Mouse (Mus musculus) liver, adult (tissue): ENCODE measurements around the gene Ldlrap1.

ENCODE experiments used
- GATA4 ChIP-seq: IDR thresholded peaks from 2 replicates; pipeline ENCODE4 v1.6.1; 2014; ENCODE audit warnings: mild to moderate bottlenecking, low read length; ENCODE audit not compliant: insufficient replicate concordance

Gene Ldlrap1

DNA sequence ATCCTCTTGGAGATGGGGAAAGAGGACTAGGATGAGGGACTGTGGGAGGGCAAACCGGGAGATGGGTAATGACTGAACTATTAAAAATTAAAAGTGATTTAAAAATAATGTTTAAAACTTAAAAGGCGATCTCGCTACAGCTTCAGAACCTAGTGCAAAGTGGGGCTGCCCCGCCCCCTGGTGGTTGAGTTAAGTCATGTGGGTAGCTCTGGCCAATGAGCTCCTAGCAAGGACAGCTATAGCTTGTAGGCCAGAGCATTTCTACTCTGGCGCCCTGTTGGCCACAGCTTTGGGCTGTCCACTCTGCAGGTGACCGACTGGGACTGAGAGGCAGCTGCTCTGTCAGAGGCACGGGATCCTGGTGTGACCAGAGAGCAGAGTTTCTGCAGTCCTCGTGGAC, 53.9 kb downstream of the Ldlrap1 start:
- TF ChIP-seq GATA4 = no peak

DNA sequence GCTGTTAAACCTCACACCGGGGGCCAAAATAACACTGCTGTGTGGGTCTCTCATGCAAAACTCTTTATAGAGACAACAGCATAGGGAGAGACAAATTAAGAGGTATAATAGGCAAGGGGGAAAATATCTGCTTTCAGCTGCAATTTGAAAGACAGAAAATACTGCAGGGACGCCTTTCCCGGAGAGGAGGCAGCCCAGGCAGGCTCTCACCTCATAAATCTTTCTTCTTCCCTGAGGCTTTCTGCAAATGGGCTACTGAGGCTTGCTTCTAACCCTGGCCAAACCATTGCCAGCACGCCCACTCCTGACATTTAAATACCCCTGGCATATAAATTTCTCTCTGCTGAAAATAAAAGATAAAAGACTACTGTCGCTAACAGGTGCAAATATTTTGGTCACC, 62.5 kb downstream of the Ldlrap1 start:
- TF ChIP-seq GATA4 = no peak

DNA sequence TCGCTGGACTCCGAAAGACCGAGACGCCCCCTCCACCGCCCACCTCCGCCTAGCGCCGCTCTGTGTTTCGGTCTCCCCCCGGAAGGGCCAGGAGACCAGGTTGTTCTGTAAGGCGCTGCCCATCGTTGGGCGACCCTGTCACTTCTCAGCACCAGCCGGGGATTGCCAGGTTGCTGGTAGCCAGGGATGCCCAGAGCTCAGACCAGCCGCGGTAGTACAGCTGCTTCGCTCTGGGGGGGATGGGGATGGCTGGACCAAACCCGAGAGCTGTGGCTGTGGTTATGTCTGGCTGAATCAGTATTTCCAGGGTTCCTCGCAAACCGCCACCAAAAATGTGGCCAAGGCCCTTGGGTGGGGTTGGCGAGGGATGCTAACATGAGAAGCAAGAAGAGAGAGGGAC, 63.2 kb downstream of the Ldlrap1 start:
- TF ChIP-seq GATA4 = no peak

DNA sequence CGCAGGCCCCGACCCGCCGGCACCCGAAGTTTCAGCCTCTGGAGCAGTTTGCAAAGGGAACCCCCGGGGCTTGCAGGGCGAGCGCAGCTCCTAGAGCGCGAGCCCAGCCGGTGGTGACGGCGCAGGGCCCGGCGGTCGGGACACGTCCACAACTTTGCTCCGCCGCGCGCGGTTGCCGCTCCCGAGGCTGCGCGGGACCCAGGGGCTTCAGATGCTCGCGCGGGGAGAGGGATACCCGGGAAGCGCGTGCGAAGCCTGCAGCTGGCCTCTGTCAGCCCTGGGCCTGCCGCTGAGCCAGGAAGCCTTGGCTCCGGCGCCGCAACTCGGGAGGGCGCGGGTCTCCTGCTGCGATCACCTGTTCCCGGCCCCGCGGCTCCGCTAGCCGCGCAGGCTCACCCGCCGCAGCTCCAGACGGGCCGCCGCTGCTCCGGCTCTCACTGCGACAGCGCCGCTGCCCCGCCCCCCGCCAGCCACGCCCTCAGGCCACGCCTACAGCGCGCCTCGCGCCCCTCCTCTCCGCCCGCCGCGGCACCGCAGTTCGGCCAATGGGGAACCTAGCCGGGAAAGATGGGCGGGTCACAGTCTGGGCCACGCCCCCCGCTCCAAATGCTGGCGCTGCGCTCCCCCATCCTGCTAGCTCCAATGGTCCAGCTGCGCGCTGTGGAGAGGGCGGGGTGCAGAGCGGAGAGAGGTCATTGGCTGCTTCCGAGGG, 63.8 kb downstream of the Ldlrap1 start, which contains the start of gene Man1c1:
Gene Man1c1, minus strand, starts transcription at position 456 of the 712 bp plus-strand sequence.
- TF ChIP-seq GATA4 = no peak

DNA sequence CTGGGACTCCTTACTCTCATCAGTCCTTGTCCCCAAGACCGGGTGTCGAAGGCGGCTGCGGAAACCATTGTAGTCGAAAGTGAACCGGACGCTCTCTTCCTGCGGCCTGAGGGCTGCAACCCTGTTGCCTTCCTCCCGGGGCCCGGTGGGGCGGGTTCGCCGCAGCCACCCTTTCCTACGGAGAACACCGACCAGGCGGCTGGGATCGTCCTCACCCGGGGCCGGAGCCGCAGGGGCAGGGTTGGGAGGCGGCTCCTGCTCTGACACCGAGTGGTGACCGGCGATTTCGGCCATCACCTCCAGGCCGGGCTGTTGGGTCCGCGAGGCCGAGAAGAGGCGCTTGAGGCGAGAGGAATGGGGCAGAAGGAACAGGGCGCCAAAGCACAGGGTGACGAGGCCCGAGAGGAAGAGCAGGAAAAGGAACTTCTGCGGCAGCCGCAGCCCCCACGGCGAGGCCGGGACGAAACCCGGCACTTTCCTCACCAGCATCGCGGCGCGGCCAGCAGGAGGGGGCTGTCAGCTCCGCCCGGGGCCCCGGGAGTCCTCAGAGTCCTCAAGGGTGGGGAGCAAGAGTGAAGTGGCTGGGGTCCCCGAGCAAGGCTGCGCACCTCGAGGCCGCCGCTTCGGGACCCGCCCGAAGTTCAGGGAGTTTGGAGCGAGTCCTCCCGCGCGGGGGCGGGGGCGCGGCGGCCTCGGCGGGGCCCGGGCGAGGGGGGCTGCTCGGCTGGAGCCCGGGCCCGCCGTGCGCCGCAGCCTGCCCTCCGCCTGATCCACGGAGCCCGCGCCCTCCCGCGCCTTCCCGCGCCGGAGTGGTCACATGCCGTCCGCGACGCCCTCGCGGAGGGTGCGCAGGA, 64.6 kb downstream of the Ldlrap1 start:
- TF ChIP-seq GATA4 = no peak

DNA sequence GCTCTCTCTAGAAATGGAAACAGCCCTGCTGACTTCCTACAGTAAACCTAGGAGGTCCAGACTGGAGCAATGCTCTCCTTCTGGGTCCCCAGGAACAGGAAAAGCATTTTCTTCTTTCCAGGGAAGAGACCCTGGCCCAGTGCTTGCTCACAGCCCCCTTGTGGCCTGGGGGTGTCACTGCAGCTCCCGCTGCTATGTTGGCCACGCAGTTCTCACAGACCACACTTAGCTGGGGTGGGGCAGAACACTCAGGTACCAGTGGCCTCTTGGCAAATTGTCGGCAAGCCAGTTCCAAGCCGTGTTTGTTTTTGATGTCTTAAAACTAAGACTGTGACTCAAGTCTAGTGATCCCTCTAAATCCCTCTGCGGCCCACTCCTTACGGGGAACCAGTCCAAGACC, 65.9 kb downstream of the Ldlrap1 start:
- no peak for TF ChIP-seq GATA4

DNA sequence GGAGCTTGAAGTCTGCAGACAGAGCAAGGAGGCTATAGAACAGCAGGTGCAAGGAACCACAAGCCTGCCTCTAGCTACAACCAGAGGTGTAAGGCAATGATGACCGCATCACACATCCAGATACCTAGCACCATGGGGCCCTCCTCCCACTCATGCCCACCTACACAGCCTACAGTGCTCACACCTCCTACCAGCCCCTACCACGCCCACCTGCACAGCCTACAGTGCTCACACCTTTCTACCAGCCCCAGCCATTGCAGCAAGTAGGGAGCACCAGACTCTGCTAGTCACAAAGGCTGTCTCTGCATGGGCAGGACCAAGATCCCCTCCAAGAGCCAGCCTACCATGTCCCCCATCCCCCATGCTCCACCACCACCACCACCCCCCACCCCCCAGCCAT, 66.9 kb downstream of the Ldlrap1 start:
- no peak for TF ChIP-seq GATA4

DNA sequence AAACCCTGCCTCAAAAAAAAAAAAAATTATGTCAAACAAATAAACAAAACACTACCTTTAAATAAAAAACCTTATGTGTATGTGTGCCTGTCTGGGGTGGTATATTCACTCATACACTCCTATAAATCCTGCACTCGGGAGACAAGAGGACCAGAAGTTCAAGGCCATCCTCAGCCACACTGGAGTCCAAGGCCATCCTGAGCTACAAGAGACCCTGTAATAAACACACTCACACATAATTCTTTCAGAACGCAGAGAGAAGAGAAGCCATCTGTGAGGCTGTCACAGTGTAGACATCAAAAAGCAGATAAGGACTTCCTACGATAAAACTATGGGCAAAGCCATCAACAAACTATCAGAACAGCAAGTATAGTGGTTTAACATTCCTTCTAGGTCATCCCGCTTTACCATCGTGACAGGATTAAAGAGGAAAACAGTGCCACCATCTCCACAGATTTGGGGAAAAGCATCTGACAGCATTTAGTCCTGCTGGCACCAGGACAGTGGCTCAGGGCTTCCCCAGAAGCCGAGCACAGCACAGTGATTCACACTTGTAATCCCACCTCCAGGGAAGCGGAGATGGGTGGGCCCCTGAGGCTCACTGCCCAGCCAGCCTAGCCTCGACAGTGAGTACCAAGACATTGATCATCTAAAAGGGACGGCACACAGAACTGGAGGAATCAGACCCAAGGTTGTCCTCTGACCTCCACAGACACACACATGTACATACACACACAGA, 74.5 kb downstream of the Ldlrap1 start:
- no peak for TF ChIP-seq GATA4

DNA sequence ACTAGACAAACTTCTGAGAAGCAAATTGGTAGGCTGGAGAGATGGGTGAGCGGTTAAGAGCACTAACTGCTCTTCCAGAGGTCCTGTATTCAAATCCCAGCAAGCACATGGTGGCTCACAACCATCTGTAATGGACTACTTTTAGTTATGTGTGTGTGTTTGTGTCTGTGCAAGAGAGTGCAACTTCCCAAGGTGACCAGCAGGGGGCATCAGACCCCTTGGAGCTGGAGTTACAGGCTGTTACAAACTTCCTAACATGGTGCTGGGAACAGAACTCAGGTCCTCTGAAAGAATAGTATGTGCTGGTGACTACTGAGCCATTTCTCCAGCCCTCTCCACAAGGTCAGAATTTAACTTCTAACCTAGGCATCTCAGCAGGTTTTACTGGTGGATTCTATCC, 75.4 kb downstream of the Ldlrap1 start:
- TF ChIP-seq GATA4 = no peak
